Mouse (Mus musculus) retina, postnatal 1 day (tissue): ENCODE data around the gene Pigr.

ENCODE experiments used
- DNase-seq: peaks from one replicate; pipeline ENCODE4 v3.0.0-alpha.2; 2012

The Pigr gene

GRCm38 (mm10) chr1:130879927-130880326, 53.4 kb downstream of the Pigr start:
- DNase-seq = no peak

- no peak for DNase-seq
Measured at GRCm38 (mm10) chr1:130883146-130883545, 56.7 kb downstream of the Pigr start.

GRCm38 (mm10) chr1:130887354-130887753, 60.9 kb downstream of the Pigr start, which contains the start of gene Il24:
Il24 (minus strand) TSS chr1:130887454.
- DNase-seq = no peak

- no peak for DNase-seq
Measured at GRCm38 (mm10) chr1:130892446-130892845, 66.0 kb downstream of the Pigr start.

- no peak for DNase-seq
Measured at GRCm38 (mm10) chr1:130893329-130894040, 67.0 kb downstream of the Pigr start.

GRCm38 (mm10) chr1:130894468-130894867, 68.0 kb downstream of the Pigr start:
- DNase-seq = no peak
